Comparison of ENCODE assay signal across 9 mouse cellular contexts in the genomic region with DNA sequence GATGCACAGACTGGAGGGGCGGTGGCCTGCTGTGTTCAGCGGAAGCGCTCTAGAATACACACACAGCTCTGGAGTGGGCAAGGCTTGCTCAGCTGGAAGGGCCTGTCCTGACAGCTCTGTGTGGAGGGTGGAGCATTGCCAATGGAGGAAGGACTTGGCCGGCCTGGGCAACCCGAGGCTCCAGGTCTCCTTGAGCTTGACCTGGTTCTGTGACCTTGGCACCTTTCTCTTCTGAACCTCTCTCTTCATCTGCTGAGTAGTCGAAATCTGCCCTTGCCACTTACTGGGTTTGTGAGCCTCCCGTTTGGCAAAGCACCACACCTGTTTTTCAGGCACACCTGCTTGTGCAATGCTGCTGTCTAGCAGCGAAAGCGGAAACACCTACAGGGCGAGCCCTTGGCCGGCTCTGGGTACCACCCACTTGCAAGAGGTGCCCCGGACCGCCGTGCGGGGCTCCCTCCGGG. TPM values are rescaled to one million over a fixed set of nuclear protein-coding genes. Genes with fewer than 3 reads are reported as not detected.
A peak's percentile ranks its signal among the peaks of the same experiment; 100 is the strongest.
DNase-seq lines count a peak whose midpoint lies in the region; ATAC-seq and TF ChIP-seq lines count a peak whose summit lies in the region.
"Had no signal": no experiment of that assay in that cellular context is flagged by ENCODE, and none has a peak within 500 bp of the region (broad histone marks: within the 10 kb centered on the region; RNA-seq: fewer than 3 reads in every experiment).

A gene (plus strand): TSS at position 403 of the 464 bp plus-strand sequence.

- H3K27ac ChIP-seq in neural tube, embryonic 15.5 days (replicated peaks): no peak within 1 kb of the TSS
- H3K27ac ChIP-seq in liver, postnatal 0 days (ENCODE audit: low read depth): no peak within 1 kb of the TSS

- H3K9me3 ChIP-seq in neural tube, embryonic 15.5 days (replicated peaks): no peaks in the 10 kb centered on the region
- H3K9me3 ChIP-seq in liver, postnatal 0 days (ENCODE audit: low read length): no peaks in the 10 kb centered on the region

- peak within 1 kb of the TSS; percentile 20 for H3K4me2 ChIP-seq in neural tube, embryonic 15.5 days
- peak within 1 kb of the TSS; percentile 59 for H3K4me2 ChIP-seq in liver, postnatal 0 days (ENCODE audit: low read depth, low read length)

- 27% methylated on average over 16 of the region's 16 CpGs for WGBS in neural tube, embryonic 15.5 days
- 22% methylated on average over 16 of the region's 16 CpGs for WGBS in liver, postnatal 0 days (ENCODE audit: insufficient replicate concordance)

- no peaks in the 10 kb centered on the region for H3K36me3 ChIP-seq in neural tube, embryonic 15.5 days
- H3K36me3 ChIP-seq in liver, postnatal 0 days (replicated peaks; ENCODE audit: insufficient read depth, low read length): no peaks in the 10 kb centered on the region

- TF ChIP-seq CTCF in liver, postnatal 0 days (IDR thresholded peaks at IDR 0.05; ENCODE audit: low read depth): no peak

- 0 out of 2 replicates have a peak within 1 kb of the TSS, but pooled peaks have one; percentile 5 for H3K4me3 ChIP-seq in neural tube, embryonic 15.5 days (replicated peaks)
- peak within 1 kb of the TSS; percentile 22 for H3K4me3 ChIP-seq in liver, postnatal 0 days (ENCODE audit: low read depth, low read length)

- peaks cover 30% of the 10 kb centered on the region for H3K4me1 ChIP-seq in neural tube, embryonic 15.5 days
- peaks cover 2% of the 10 kb centered on the region; the same call in 1 of the 2 replicates for H3K4me1 ChIP-seq in liver, postnatal 0 days (ENCODE audit: insufficient read depth)

- no peak within 1 kb of the TSS for H3K9ac ChIP-seq in neural tube, embryonic 15.5 days (replicated peaks)
- no peak within 1 kb of the TSS for H3K9ac ChIP-seq in liver, postnatal 0 days (replicated peaks)

- TF ChIP-seq EP300 in liver, postnatal 0 days (IDR thresholded peaks at IDR 0.05; ENCODE audit: low read depth): no peak

- no peak for ATAC-seq in neural tube, embryonic 15.5 days (ENCODE audit: low FRiP score)
- ATAC-seq in liver, postnatal 0 days: peak; percentile 51; the same call in 1 of the 2 replicates

- peaks cover 39% of the 10 kb centered on the region for H3K27me3 ChIP-seq in neural tube, embryonic 15.5 days (replicated peaks)
- H3K27me3 ChIP-seq in liver, postnatal 0 days (ENCODE audit: insufficient read depth, low read length): peaks cover 31% of the 10 kb centered on the region

- DNase-seq in adrenal gland, adult 2 months: peak; percentile 55
- DNase-seq in adrenal gland, postnatal 4 days (ENCODE audit: low spot score in 2 of 2): no peak
- DNase-seq in neural tube, embryonic 10.5 days (ENCODE audit: extremely low spot score, low spot score): no peak
- no peak for DNase-seq in liver, postnatal 0 days
- DNase-seq in urinary bladder, postnatal 36 days (ENCODE audit: low spot score in 2 of 2): peak; percentile 70
- DNase-seq in cerebellum, adult 11-12 months: no peak
- no peak for DNase-seq in left cerebral cortex, adult 9 months (ENCODE audit: low spot score in 2 of 2)
- DNase-seq: gastrocnemius, postnatal 25 days had no signal

RNA-seq across cellular contexts. Expression of the gene that starts here (rescaled TPM):
- under 1 TPM in 1 of 2 experiments, not detected in 1; 0.12 TPM for total RNA-seq in adrenal gland, adult 2 months (2021)
- 0.04 TPM in 1 of 2 replicates, not detected in the other for polyA plus RNA-seq in adrenal gland, adult 2 months (2012; rRNA removed)
- total RNA-seq in adrenal gland, postnatal 4 days (2021): 1 to 10 TPM in 1 of 2 experiments, under 1 TPM in 1; 0.28 to 1.2 TPM
- polyA plus RNA-seq in neural tube, embryonic 15.5 days (2015; fragmentation: Nextera tagmentation; extraction: Ambion mirVana): 2.0 and 2.2 TPM in 2 replicates
- polyA plus RNA-seq in liver, postnatal 0 days (2015; fragmentation: Nextera tagmentation; extraction: Ambion mirVana): not detected in 2 replicates
- total RNA-seq: gastrocnemius, postnatal 25 days had no signal

Comparison
In these comparisons a context has a peak if more than half of its experiments do, and no peak if none do; other contexts are left out.
1. Peak in DNase-seq in adrenal gland, adult 2 months; RNA of the gene not detected or under 1 TPM.
2. Peak in ATAC-seq, H3K4me3 ChIP-seq and H3K4me2 ChIP-seq in liver, postnatal 0 days; RNA of the gene not detected or under 1 TPM.
3. DNase-seq: peak in urinary bladder, postnatal 36 days (2 of 2); none in adrenal gland, postnatal 4 days (0 of 2), neural tube, embryonic 10.5 days (single experiment), liver, postnatal 0 days (single experiment), cerebellum, adult 11-12 months (single experiment) and left cerebral cortex, adult 9 months (0 of 2).